Mouse (Mus musculus) lung, embryonic 14.5 days (tissue): ENCODE results near the gene Nmur1. TPM values are rescaled to one million over a fixed set of nuclear protein-coding genes. Genes with fewer than 3 reads are reported as not detected.

Experiments used
- ATAC-seq: fragments of 200-750 bp; cut with Nextera tagmentation; 2 replicates; pipeline ENCODE4 v1.8.0; 2017; ENCODE audit warnings: mild to moderate bottlenecking, moderate TSS enrichment, moderate library complexity; ENCODE audit not compliant: insufficient read depth
- DNase-seq: peaks from one replicate; pipeline ENCODE4 v3.0.0-alpha.2; 2015
- H3K27ac ChIP-seq: fragments of 300-500 bp; sonication (generic); 2 replicates; pipeline ENCODE4 v1.5.1; 2014; ENCODE audit warnings: low read depth, mild to moderate bottlenecking, moderate library complexity
- H3K27me3 ChIP-seq: fragments of 300-500 bp; sonication (generic); 2 replicates; pipeline ENCODE4 v1.6.1; 2014; ENCODE audit warnings: low read length, control low read depth; ENCODE audit not compliant: insufficient read depth
- H3K36me3 ChIP-seq: fragments of 300-500 bp; sonication (generic); 2 replicates; pipeline ENCODE4 v1.6.1; 2014; ENCODE audit warnings: control low read depth; ENCODE audit not compliant: insufficient read depth
- H3K4me1 ChIP-seq: fragments of 300-500 bp; sonication (generic); 2 replicates; pipeline ENCODE4 v1.6.1; 2014; ENCODE audit warnings: antibody characterized with exemption, control low read depth; ENCODE audit not compliant: insufficient read depth
- H3K4me2 ChIP-seq: fragments of 300-500 bp; sonication (generic); 2 replicates; pipeline ENCODE4 v1.6.1; 2014; ENCODE audit warnings: mild to moderate bottlenecking
- H3K4me3 ChIP-seq: fragments of 300-500 bp; sonication (generic); 2 replicates; pipeline ENCODE4 v1.5.1; 2014; ENCODE audit warnings: low read depth, low read length
- H3K9ac ChIP-seq: fragments of 300-500 bp; sonication (generic); 2 replicates; pipeline ENCODE4 v1.6.1; 2014
- H3K9me3 ChIP-seq: fragments of 300-500 bp; sonication (generic); 2 replicates; pipeline ENCODE4 v1.6.1; 2016; ENCODE audit warnings: low read depth, low read length, control low read depth
- CTCF ChIP-seq: IDR thresholded peaks from 2 replicates; pipeline ENCODE4 v1.5.1; 2016; ENCODE audit warnings: antibody characterized with exemption, low read depth
- WGBS: fragments of 180-500 bp; shearing (Covaris S2); extraction: QIAGEN DNeasy Blood & Tissue Kit; methylation state at CpG from one replicate; pipeline ENCODE4 v1.1.7; 2014; 5-methylcytosine and 5-hydroxymethylcytosine counted together
- polyA plus RNA-seq: library from polyadenylated mRNA; unstranded; fragments of >200 nt; fragmentation: Nextera tagmentation; extraction: Ambion mirVana; gene quantifications from 2 replicates; pipeline ENCODE4 v1.2.1, GENCODE M21; 2014

The Nmur1 gene
- polyA plus RNA-seq, 1 experiment from 2014 or later = not detected

DNA sequence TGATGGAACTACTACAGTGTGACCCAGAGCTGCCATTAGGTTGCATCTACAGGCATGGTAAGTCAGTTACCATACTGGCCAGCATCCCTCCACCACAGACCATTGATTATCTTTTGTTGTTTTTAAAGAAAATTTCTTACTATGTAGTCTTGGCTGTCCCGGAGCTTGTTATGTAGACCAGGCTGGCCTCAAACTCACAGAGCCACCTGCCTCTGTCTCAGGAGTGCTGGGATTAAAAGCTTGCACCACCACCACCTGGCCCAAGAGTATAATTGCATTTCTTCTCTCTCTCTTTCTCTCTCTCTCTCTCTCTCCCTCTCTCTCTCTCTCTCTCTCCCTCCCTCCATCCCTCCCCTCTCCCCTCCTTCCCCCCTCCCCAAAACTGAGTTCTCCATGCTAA lies 1.7 kb downstream of the Nmur1 start:
- Histone ChIP-seq H3K4me3 (no peak overlapping the region), H3K9me3 (no peaks in the 10 kb centered on the region), H3K9ac (no peak overlapping the region), H3K27me3 (no peaks in the 10 kb centered on the region), H3K4me2 (no peak overlapping the region), H3K27ac (no peak overlapping the region), H3K36me3 (no peaks in the 10 kb centered on the region), H3K4me1 (no peaks in the 10 kb centered on the region)
- DNase-seq = no peak
- TF ChIP-seq CTCF = no peak
- 65% methylated on average over 1 of the region's 1 CpGs for WGBS
- no peak for ATAC-seq

DNA sequence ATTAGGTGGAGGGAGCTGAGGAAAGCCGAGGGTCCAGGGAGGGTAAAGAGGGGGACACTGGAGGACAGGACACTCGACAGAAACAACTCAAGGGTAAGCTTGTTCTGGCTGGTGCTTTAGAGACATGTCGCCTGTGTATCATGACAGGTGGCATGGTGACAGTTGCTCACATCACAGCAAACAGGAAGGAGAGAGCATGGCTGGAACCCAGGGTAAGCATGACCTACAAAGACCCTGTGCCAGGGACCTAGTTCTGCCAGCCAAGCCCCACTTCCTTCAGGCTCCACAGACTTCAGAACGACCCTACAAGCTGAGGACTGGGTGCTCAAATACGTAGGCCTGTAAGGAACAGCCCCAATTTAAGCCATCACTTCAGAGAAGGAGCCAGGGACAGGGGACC lies 2.1 kb downstream of the Nmur1 start:
- Histone ChIP-seq H3K27ac (no peak overlapping the region), H3K9me3 (no peaks in the 10 kb centered on the region), H3K27me3 (no peaks in the 10 kb centered on the region), H3K4me2 (no peak overlapping the region), H3K4me3 (no peak overlapping the region), H3K4me1 (no peaks in the 10 kb centered on the region), H3K36me3 (no peaks in the 10 kb centered on the region), H3K9ac (no peak overlapping the region)
- 61% methylated on average over 5 of the region's 5 CpGs for WGBS
- TF ChIP-seq CTCF = no peak
- no peak for DNase-seq
- no peak for ATAC-seq

DNA sequence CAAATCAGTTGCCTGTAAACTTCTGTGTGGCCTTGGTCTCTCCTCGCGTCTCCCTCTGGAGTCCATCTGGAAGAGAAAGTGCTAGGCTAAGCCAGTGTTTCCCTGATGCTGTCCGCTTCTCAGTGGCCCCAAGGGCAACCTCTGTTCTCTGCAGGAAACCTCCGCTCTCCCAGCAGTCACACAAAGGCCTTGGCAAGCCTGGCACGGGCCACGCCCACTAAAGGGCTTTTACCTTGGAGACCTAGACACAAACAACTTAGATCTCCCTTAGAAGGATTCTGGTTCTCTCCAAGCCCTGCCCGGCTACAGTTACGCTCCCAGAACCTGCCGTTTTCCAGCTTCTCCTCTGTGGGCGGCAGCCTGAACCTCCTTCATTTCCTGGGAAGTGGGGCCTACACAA lies 5.0 kb downstream of the Nmur1 start:
- ATAC-seq (no peak), DNase-seq (peak; percentile 26)
- no peak overlapping the region for H3K27ac ChIP-seq

DNA sequence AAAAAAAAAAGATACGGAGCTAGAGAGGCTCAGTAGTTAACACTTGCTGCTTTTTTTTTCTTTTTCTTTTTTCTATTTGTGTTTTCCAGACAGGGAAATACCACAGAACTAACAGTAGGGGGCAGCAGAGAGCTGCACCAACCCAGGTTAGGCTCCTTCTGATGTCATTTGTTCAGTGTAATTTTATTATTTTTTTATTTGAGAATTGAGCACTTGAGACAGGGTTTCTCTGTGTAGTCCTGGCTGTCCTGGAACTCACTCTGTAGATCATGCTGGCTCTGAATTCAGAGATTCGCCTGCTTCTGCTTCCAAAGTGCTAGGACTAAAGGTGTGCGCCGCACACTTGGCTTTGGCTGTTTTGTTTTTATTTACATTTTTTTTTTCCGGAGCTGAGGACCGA lies 9.7 kb downstream of the Nmur1 start:
- Histone ChIP-seq H3K9me3 (no peaks in the 10 kb centered on the region), H3K4me1 (no peaks in the 10 kb centered on the region), H3K36me3 (no peaks in the 10 kb centered on the region), H3K9ac (no peak overlapping the region), H3K27ac (no peak overlapping the region), H3K4me3 (no peak overlapping the region), H3K27me3 (no peaks in the 10 kb centered on the region), H3K4me2 (no peak overlapping the region)
- peak; percentile 81 for TF ChIP-seq CTCF
- 56% methylated on average over 6 of the region's 6 CpGs for WGBS
- DNase-seq = peak; percentile 59
- no peak for ATAC-seq

More for the DNA sequence above, 5.0 kb downstream of the Nmur1 start:
- Histone ChIP-seq H3K36me3 (no peaks in the 10 kb centered on the region), H3K4me3 (no peak overlapping the region), H3K4me1 (no peaks in the 10 kb centered on the region), H3K9me3 (no peaks in the 10 kb centered on the region), H3K27me3 (no peaks in the 10 kb centered on the region), H3K4me2 (no peak overlapping the region), H3K9ac (no peak overlapping the region)
- WGBS = 38% methylated on average over 10 of the region's 10 CpGs
- no peak for TF ChIP-seq CTCF

DNA sequence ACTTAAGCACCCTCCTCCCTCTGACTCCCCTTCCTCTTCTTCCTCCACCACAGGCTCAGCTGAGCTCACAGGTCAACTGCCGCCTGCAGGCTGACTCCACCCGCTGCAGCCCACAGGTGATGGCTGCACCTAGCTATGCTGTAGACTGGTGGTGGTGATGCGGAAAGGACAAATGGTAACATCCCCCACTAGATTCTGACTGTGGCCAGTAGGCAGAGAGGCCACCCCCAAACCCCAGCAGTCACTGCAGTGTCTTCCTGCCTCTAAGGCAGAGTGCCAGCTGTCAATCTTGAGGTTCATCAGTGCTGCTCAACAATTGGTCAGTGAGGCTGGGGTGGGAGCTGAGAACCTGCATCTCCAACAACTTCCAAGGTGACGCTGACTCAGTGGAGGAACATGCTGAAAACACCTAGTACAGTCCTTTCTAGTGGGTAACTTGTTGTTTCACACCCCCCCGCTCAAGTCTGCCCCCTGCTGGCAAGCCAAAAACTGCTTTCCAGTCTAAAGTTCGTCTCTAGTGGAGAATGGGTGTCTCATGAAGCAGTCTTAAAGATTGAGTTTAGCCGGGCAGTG lies 10.3 kb downstream of the Nmur1 start:
- H3K4me2 ChIP-seq = no peak overlapping the region
- peak; percentile 52; the same call in 1 of the 2 replicates for ATAC-seq
- H3K4me3 ChIP-seq = no peak overlapping the region
- 61% methylated on average over 7 of the region's 7 CpGs for WGBS
- no peaks in the 10 kb centered on the region for H3K4me1 ChIP-seq
- no peak overlapping the region for H3K9ac ChIP-seq
- no peak overlapping the region for H3K27ac ChIP-seq
- H3K9me3 ChIP-seq = no peaks in the 10 kb centered on the region
- H3K27me3 ChIP-seq = no peaks in the 10 kb centered on the region
- DNase-seq = no peak
- no peaks in the 10 kb centered on the region for H3K36me3 ChIP-seq
- TF ChIP-seq CTCF = peak; percentile 47; the same call in 1 of the 2 replicates

DNA sequence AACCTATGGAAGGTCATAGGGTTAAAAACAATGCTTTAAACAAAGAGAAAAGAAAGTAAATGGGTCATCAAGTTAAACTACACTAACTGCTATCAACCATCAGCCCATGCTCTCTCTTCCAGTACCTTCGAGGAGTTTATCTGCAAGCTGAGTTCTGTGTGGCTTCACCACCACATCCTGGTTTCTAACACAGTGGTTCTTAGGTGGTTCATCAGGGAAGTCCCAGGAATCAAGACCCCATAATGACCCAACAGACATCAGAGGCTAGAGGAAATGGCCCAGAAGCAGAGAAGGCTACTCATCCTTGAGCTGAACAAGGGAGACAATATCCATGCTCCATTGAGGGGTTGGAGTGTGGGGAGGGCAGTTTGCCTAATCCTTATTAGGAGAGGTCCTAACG lies 10.9 kb downstream of the Nmur1 start:
- Histone ChIP-seq H3K4me3 (no peak overlapping the region), H3K27me3 (no peaks in the 10 kb centered on the region), H3K27ac (no peak overlapping the region), H3K36me3 (no peaks in the 10 kb centered on the region), H3K9ac (no peak overlapping the region), H3K4me1 (no peaks in the 10 kb centered on the region), H3K4me2 (no peak overlapping the region), H3K9me3 (no peaks in the 10 kb centered on the region)
- no peak for DNase-seq
- ATAC-seq = no peak
- TF ChIP-seq CTCF = no peak
- WGBS = 67% methylated on average over 2 of the region's 2 CpGs

DNA sequence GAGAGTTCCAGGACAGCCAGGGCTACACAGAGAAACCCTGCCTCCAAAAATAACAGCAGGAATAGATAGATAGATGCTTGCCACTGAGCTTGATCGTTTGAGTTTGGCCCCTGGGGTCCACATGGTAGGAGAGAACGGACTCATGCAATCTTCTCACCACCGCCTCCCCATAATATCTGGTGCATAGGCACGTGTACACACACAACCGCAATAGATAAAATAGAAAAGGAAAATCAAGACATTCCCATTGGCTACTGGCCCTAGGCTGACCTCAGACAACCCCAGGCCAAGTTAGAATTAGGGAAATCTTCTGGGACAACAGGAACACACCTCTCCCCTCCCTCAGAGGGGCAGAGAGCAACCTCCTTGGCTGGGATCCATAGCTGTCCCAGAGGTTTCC lies 11.3 kb downstream of the Nmur1 start:
- no peak for DNase-seq
- no peak for TF ChIP-seq CTCF
- Histone ChIP-seq H3K4me1 (no peaks in the 10 kb centered on the region), H3K36me3 (no peaks in the 10 kb centered on the region), H3K9ac (no peak overlapping the region), H3K9me3 (no peaks in the 10 kb centered on the region), H3K4me3 (no peak overlapping the region), H3K27ac (no peak overlapping the region), H3K4me2 (no peak overlapping the region), H3K27me3 (no peaks in the 10 kb centered on the region)
- ATAC-seq = no peak
- 78% methylated on average over 5 of the region's 5 CpGs for WGBS

DNA sequence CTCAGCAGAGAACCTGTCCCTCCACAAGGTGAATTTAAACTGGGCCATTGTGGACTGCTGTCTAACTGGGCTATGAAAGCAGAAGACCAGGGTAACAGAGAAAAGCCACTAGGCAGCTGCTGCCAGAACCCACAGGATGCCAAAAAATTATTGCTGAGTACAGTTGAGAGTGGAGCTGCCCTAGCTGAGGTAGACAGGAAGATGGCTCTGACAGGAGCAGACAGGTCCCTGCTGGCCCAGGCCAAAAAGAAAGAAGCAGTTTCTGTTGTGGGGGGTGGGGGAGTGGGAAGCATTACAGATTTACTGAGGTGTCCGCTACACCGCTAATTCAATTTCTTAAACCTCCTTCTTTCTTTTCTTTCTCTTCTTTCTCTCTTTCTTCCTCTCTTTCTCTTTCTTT lies 16.6 kb downstream of the Nmur1 start:
- Histone ChIP-seq H3K27me3 (no peaks in the 10 kb centered on the region), H3K4me2 (no peak overlapping the region), H3K4me3 (no peak overlapping the region), H3K27ac (no peak overlapping the region), H3K36me3 (no peaks in the 10 kb centered on the region), H3K9me3 (no peaks in the 10 kb centered on the region), H3K9ac (no peak overlapping the region), H3K4me1 (no peaks in the 10 kb centered on the region)
- TF ChIP-seq CTCF = no peak
- 83% methylated on average over 2 of the region's 2 CpGs for WGBS
- DNase-seq = no peak
- ATAC-seq = no peak
